Mouse (Mus musculus) adrenal gland, adult 8-10 months (tissue): ENCODE measurements at regions not wholly inside any gene's neighbourhood (a gene's known extent, or its start where the extent isn't known, plus 50 kb on each side); places are given as distances from the start of the nearest gene placed in this dataset.

Source experiments
- DNase-seq: peaks from one replicate; pipeline ENCODE4 v3.0.0; 2022

GRCm38 (mm10) chr7:71475383-71475782 lies 124.1 kb upstream of the Gm10295 start:
- peak; percentile 45 for DNase-seq

GRCm38 (mm10) chr7:71472384-71473141 lies 121.3 kb upstream of the Gm10295 start:
- no peak for DNase-seq

DNA sequence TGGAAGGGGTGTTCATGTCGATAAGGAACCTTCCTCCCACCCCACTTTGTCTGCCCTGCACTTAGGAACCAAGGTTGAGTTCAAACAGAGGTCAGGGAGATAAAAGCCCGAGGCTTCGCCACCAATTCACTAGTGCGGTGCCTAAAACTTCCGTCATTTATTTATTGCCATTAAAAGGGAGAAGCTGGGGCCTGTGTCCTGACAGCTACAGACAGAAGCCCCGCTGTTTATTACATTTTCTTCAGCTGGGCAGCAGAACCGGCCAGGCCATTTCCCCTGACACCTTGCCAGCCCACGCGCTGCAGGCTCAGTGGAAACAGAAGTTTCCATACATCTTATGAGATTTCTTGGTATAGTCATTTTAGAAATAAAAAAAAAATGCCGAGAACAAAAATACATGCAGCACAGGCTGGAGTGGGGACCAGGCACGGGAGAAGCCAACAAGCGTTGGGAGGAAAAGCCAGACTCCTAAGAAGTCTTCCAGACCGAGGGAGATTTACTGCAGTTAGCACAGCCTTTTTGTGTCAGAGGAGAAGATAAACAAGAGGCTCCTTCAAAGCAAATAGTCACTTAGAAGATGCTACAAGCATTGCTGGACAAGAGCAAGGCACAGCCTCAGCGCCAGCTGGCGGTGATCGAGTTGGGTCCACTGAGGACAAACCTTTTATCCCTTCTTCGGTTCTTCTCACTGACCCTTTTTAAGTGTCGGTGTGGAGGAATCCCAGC lies 120.5 kb upstream of the Gm10295 start:
- DNase-seq = no peak

- no peak for DNase-seq
These were observed 120.0 kb upstream of the Gm10295 start for GRCm38 (mm10) chr7:71471319-71471657.

GRCm38 (mm10) chr7:71470418-71470817 lies 119.1 kb upstream of the Gm10295 start:
- no peak for DNase-seq

DNA sequence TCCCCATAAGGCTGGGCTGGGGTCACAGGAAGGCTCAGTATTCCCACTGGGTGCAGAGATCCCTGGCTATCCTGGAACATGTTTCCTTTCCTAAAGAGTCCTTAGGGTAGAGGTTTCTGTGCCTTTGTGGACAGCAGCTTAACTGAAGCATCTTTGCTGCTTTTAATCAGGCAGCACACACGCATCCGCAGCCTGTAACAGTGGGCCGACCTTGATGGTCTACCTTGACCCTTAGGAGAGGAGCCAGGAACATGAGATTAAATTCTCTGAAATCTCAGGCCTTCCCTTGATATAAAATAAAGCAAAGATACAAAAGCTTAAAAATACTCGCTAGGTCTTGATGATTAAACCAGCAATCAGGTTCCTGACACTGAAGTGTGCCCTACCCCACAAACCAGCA lies 118.7 kb upstream of the Gm10295 start:
- peak; percentile 25 for DNase-seq

DNA sequence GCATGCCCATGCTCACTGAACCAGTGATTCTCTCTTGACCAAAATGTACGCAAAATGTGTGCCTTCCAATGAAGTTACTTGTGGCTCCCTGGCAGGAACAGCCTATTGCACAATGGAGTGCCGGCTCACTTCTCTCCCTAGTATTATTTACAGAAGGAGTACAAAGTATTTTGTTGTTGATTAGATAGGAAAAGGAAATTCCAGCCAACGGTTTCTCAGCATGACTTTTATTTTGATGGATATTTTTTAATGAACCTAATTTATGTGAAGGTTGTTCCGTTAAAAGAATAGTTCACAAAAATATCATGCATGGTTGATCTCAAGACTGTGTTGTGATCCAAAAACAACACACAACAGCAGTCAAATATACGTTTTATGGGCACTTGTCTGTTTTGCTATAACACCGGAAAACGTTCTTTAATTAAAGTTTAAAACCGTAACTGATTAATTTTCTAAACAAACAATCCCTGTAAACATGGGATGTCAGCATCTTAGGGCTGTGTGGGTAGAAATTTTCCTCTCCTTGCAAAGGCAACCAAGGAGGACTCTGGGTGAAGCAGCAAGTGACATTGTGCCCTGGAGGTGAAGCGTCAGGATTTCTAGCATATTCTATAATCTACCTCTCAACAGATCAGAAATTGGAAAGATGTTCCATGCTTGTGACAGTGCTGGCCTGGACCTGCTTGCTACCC lies 116.3 kb upstream of the Gm10295 start:
- no peak for DNase-seq

DNA sequence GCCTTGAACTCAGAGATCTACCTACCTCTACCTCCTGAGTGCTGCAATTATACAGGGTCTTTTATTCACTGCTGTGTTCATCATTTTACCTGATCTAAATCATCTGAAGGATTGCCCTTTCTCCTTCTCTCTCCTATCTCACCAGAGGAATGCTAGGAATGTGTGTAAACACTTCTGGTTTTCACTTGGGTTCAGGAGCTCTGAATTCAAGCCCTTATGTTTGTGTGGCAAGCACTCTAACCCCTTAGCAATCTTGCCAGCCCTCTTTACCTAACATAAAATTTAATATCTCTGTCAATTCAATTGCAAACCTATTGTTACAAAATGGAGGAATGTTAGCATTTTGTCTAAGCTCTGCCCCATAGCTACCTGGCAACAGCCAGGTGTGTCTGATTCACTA lies 112.8 kb upstream of the Gm10295 start:
- DNase-seq = no peak

DNA sequence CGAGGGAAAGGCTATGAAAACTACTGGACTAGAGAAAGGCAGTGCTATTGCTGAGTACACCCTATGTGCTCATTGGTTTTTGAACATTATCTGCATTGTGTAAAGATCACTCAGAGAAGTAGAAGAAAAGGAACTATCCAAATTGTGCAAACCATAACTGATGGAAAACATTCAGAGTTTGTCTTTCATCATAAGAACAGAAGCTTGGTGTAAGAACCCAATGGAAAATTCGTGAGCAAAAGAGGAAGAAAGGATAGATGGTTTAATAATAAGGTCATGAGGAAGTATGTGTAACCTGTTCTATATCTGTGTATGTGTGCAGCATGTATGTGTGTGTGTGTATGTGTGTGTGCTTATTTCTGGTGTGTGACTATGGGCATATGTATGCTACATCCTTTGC lies 112.3 kb upstream of the Gm10295 start:
- no peak for DNase-seq

- DNase-seq = no peak
These were observed 108.5 kb upstream of the Gm10295 start for GRCm38 (mm10) chr7:71459805-71460204.

DNA sequence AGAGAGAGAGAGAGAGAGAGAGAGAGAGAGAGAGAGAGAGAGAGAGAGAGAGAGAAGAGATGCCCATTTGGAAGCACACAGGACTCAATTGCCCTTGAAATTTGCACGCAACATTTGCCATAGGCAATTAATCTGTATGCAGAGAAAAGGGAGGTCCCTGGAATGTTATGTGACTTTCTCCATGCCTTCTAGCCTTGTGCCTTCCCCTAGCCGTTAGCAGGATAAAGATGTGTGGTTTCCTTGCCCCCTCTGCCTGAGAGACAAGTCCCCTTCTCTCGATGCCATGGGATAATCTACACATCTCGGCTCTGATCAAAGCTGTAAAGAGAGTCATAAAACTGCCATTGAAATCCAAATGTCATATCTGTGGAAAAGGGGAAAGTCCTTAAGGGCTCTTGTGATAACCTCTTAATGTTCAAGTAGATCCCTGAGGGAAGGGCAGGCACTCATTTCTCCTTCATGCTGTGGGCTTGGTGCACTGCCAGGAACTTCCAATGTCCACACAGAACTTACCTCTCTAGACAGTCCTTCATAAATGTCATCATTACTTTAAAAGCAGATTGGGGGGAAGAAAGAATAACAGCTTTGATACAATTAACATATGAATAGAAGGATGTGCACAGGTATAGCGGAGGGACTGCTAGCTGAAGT lies 106.9 kb upstream of the Gm10295 start:
- DNase-seq = no peak

GRCm38 (mm10) chr7:71457409-71458103 lies 106.3 kb upstream of the Gm10295 start:
- DNase-seq = no peak

DNA sequence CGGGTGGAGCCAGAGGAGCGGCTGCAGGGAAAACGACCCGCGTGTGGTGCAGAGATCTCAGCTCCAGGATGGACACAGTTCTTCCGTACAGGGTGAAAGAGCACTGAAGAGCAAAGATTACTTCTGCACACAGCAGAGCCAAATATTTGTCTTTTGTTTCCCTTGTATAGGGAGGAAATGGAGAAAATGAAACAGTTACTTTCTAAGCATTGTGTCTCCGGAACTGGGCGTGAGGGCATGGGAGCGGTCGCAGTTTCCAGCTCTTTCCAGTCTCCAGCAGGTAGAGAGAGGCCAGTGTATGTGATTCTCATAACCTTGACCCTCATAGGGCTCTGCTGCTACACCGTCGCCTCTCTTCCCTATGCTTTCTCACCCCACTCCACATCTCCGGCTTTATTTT lies 105.1 kb upstream of the Gm10295 start:
- no peak for DNase-seq

GRCm38 (mm10) chr7:71440330-71441240 lies 89.3 kb upstream of the Gm10295 start:
- DNase-seq = no peak

- no peak for DNase-seq
These were observed 74.7 kb upstream of the Gm10295 start for GRCm38 (mm10) chr7:71425982-71426381.

GRCm38 (mm10) chr7:71419261-71419660 lies 68.0 kb upstream of the Gm10295 start:
- DNase-seq = no peak

- DNase-seq = no peak
These were observed 67.6 kb upstream of the Gm10295 start for GRCm38 (mm10) chr7:71418856-71419255.

GRCm38 (mm10) chr7:71414756-71415155 lies 63.5 kb upstream of the Gm10295 start:
- DNase-seq = no peak

GRCm38 (mm10) chr7:71413121-71413520 lies 61.8 kb upstream of the Gm10295 start:
- no peak for DNase-seq

GRCm38 (mm10) chr7:71412079-71412478 lies 60.8 kb upstream of the Gm10295 start:
- DNase-seq = peak; percentile 70

DNA sequence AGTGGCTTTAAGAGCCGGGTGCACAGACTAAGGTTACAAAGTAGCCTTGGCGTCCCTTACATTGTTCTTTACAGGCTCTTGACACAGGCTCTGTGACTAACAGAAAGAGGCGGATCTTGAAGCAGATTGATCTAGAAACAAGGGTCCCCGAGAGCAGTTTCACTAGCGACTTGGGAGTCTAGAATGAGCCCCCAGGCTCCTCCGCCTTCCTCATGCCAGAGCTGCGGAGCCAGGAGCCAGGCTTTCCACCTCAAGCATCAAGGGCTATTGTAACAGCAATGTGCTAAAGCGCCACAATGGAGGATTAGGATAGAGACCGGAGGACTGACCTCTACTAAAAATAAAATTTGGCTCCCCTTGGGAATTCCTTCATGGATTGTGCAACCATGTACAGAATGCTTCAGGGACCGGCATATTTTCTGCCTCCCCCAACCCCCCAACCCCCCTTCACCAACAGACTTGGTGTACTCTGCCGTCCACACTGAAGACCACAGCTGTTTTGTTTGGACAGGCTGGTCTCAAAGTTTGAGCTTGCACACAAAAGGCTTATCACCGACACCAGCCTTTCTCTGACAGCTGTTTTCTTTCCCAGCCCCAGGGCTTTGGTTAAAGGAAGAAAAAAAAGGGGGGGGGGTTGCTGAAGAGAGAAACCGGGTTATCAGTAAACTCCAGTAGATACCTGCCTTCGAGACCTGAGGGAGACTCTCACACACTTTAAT lies 60.2 kb upstream of the Gm10295 start:
- no peak for DNase-seq
